Mouse (Mus musculus) forebrain, embryonic 11.5 days (tissue): ENCODE measurements around the gene Pcif1. TPM values are rescaled to one million over a fixed set of nuclear protein-coding genes. Genes with fewer than 3 reads are reported as not detected.
A peak's percentile ranks its signal among the peaks of the same experiment; 100 is the strongest.

Experiments
- ATAC-seq: fragments of 200-750 bp; cut with Nextera tagmentation; replicated peaks from 2 replicates; pipeline ENCODE4 v1.8.0; 2017; ENCODE audit warnings: moderate TSS enrichment; ENCODE audit not compliant: low FRiP score
- DNase-seq: peaks from one replicate; pipeline ENCODE4 v3.0.0-alpha.2; 2017; ENCODE audit warnings: low spot score
- H3K27ac ChIP-seq: fragments of 300-500 bp; sonication (generic); 2 replicates; pipeline ENCODE4 v1.5.1; 2014; ENCODE audit warnings: low read depth, low read length
- H3K27me3 ChIP-seq: fragments of 300-500 bp; sonication (generic); 2 replicates; pipeline ENCODE4 v1.6.1; 2014; ENCODE audit warnings: mild to moderate bottlenecking, low read length, mixed read lengths; ENCODE audit not compliant: control insufficient read depth, insufficient read depth
- H3K36me3 ChIP-seq: fragments of 300-500 bp; sonication (generic); 2 replicates; pipeline ENCODE4 v1.6.1; 2014; ENCODE audit warnings: mild to moderate bottlenecking, low read length, moderate library complexity, mixed read lengths; ENCODE audit not compliant: control insufficient read depth, insufficient read depth
- H3K4me1 ChIP-seq: fragments of 300-500 bp; sonication (generic); replicated peaks from 2 replicates; pipeline ENCODE4 v1.6.1; 2014; ENCODE audit warnings: low read length, mixed read lengths; ENCODE audit not compliant: control insufficient read depth, insufficient read depth
- H3K4me2 ChIP-seq: fragments of 300-500 bp; sonication (generic); 2 replicates; pipeline ENCODE4 v1.6.1; 2014; ENCODE audit warnings: low read depth, mild to moderate bottlenecking, low read length, moderate library complexity, mixed read lengths; ENCODE audit not compliant: severe bottlenecking
- H3K4me3 ChIP-seq: fragments of 300-500 bp; sonication (generic); 2 replicates; pipeline ENCODE4 v1.5.1; 2014; ENCODE audit warnings: low read depth, low read length
- H3K9ac ChIP-seq: fragments of 300-500 bp; sonication (generic); 2 replicates; pipeline ENCODE4 v1.6.1; 2014; ENCODE audit warnings: low read length
- H3K9me3 ChIP-seq: fragments of 300-500 bp; sonication (generic); 2 replicates; pipeline ENCODE4 v1.6.1; 2016; ENCODE audit warnings: low read length, mixed read lengths; ENCODE audit not compliant: control insufficient read depth
- WGBS: fragments of 180-500 bp; shearing (Covaris S2); extraction: QIAGEN DNeasy Blood & Tissue Kit; methylation state at CpG from one replicate; pipeline ENCODE4 v1.1.7; 2014; 5-methylcytosine and 5-hydroxymethylcytosine counted together
- polyA plus RNA-seq: library from polyadenylated mRNA; unstranded; fragments of >200 nt; fragmentation: Nextera tagmentation; extraction: Ambion mirVana; gene quantifications from 2 replicates; pipeline ENCODE4 v1.2.1, GENCODE M21; 2014

Pcif1 gene
- 81.9 and 84.5 TPM in 2 replicates for polyA plus RNA-seq

- under 1% methylated on average over 31 of the region's 40 CpGs for WGBS
- peak within 1 kb of the TSS; percentile 100 for H3K9ac ChIP-seq
- peak within 1 kb of the TSS; percentile 95 for H3K4me3 ChIP-seq
- no peaks in the 10 kb centered on the region for H3K27me3 ChIP-seq
- peak; percentile 98 for DNase-seq
- H3K9me3 ChIP-seq: no peaks in the 10 kb centered on the region
- H3K27ac ChIP-seq: peak within 1 kb of the TSS; percentile 100
- no peaks in the 10 kb centered on the region for H3K36me3 ChIP-seq
- peak within 1 kb of the TSS; percentile 92 for H3K4me2 ChIP-seq
- ATAC-seq: peak; percentile 88
- peaks cover 11% of the 10 kb centered on the region; the same call in 1 of the 2 replicates for H3K4me1 ChIP-seq
These were observed at the start of gene Pcif1 for GRCm38 (mm10) chr2:164879228-164879567. Gene Pcif1 (plus strand): TSS chr2:164879304.

GRCm38 (mm10) chr2:164831029-164831428 lies 48.1 kb upstream of the Pcif1 start:
- Histone ChIP-seq H3K27ac (no peak overlapping the region), H3K9me3 (no peaks in the 10 kb centered on the region), H3K4me1 (peaks cover 6% of the 10 kb centered on the region; the same call in 1 of the 2 replicates), H3K9ac (no peak overlapping the region), H3K4me2 (no peak overlapping the region), H3K36me3 (peaks cover under 1% of the 10 kb centered on the region; the same call in 1 of the 2 replicates), H3K4me3 (no peak overlapping the region), H3K27me3 (no peaks in the 10 kb centered on the region)
- no peak for ATAC-seq
- WGBS: 85% methylated on average over 10 of the region's 10 CpGs
- no peak for DNase-seq

GRCm38 (mm10) chr2:164832032-164832747 lies 46.9 kb upstream of the Pcif1 start:
- H3K4me3 ChIP-seq: peak overlapping the region; percentile 66
- peak overlapping the region; percentile 74 for H3K9ac ChIP-seq
- H3K9me3 ChIP-seq: no peaks in the 10 kb centered on the region
- H3K4me2 ChIP-seq: peak overlapping the region; percentile 100
- no peaks in the 10 kb centered on the region; the same call in 1 of the 2 replicates for H3K36me3 ChIP-seq
- no peak for DNase-seq
- no peaks in the 10 kb centered on the region for H3K27me3 ChIP-seq
- peaks cover 6% of the 10 kb centered on the region; the same call in 1 of the 2 replicates for H3K4me1 ChIP-seq
- WGBS: 65% methylated on average over 16 of the region's 16 CpGs
- no peak for ATAC-seq
- no peak overlapping the region for H3K27ac ChIP-seq

- peaks cover 6% of the 10 kb centered on the region; the same call in 1 of the 2 replicates for H3K4me1 ChIP-seq
- peak within 1 kb of the TSS; percentile 66 for H3K4me3 ChIP-seq
- peak within 1 kb of the TSS; percentile 74 for H3K9ac ChIP-seq
- no peaks in the 10 kb centered on the region for H3K27me3 ChIP-seq
- H3K9me3 ChIP-seq: no peaks in the 10 kb centered on the region
- peak within 1 kb of the TSS; percentile 100 for H3K4me2 ChIP-seq
- H3K36me3 ChIP-seq: no peaks in the 10 kb centered on the region; the same call in 1 of the 2 replicates
- 0 out of 2 replicates have a peak within 1 kb of the TSS, but pooled peaks have one; percentile 15 for H3K27ac ChIP-seq
- DNase-seq (peak; percentile 82), ATAC-seq (peak; percentile 66)
- under 1% methylated on average over 35 of the region's 35 CpGs for WGBS
These were observed 46.3 kb upstream of the Pcif1 start, which contains the start of gene Ctsa for GRCm38 (mm10) chr2:164832748-164833301. Gene Ctsa (plus strand): TSS chr2:164832873.

- WGBS: under 1% methylated on average over 31 of the region's 31 CpGs
- ATAC-seq (peak; percentile 53), DNase-seq (peak; percentile 92)
- H3K4me1 ChIP-seq: peaks cover 6% of the 10 kb centered on the region; the same call in 1 of the 2 replicates
- peak within 1 kb of the TSS; percentile 100 for H3K4me2 ChIP-seq
- H3K36me3 ChIP-seq: no peaks in the 10 kb centered on the region
- no peaks in the 10 kb centered on the region for H3K9me3 ChIP-seq
- H3K27ac ChIP-seq: 0 out of 2 replicates have a peak within 1 kb of the TSS, but pooled peaks have one; percentile 15
- H3K4me3 ChIP-seq: peak within 1 kb of the TSS; percentile 66
- peak within 1 kb of the TSS; percentile 74 for H3K9ac ChIP-seq
- no peaks in the 10 kb centered on the region for H3K27me3 ChIP-seq
These were observed 45.7 kb upstream of the Pcif1 start, which contains the start of gene Neurl2 for GRCm38 (mm10) chr2:164833314-164833959. Gene Neurl2 (minus strand): TSS chr2:164833456.

- Histone ChIP-seq H3K27ac (no peak overlapping the region), H3K4me2 (peak overlapping the region; percentile 100), H3K4me3 (peak overlapping the region; percentile 66), H3K9ac (peak overlapping the region; percentile 74; the same call in 1 of the 2 replicates), H3K4me1 (peaks cover 6% of the 10 kb centered on the region; the same call in 1 of the 2 replicates), H3K36me3 (no peaks in the 10 kb centered on the region), H3K27me3 (no peaks in the 10 kb centered on the region), H3K9me3 (no peaks in the 10 kb centered on the region)
- DNase-seq: no peak
- no peak for ATAC-seq
- WGBS: 48% methylated on average over 8 of the region's 8 CpGs
These were observed 44.6 kb upstream of the Pcif1 start for GRCm38 (mm10) chr2:164834531-164834930.

- no peak overlapping the region for H3K9ac ChIP-seq
- H3K27me3 ChIP-seq: no peaks in the 10 kb centered on the region
- DNase-seq: no peak
- no peaks in the 10 kb centered on the region for H3K36me3 ChIP-seq
- WGBS: 97% methylated on average over 4 of the region's 4 CpGs
- H3K4me3 ChIP-seq: no peak overlapping the region
- no peaks in the 10 kb centered on the region for H3K9me3 ChIP-seq
- peaks cover 6% of the 10 kb centered on the region; the same call in 1 of the 2 replicates for H3K4me1 ChIP-seq
- ATAC-seq: no peak
- no peak overlapping the region for H3K27ac ChIP-seq
- H3K4me2 ChIP-seq: no peak overlapping the region
These were observed 43.9 kb upstream of the Pcif1 start for GRCm38 (mm10) chr2:164835164-164835563.

- Histone ChIP-seq H3K27ac (no peak overlapping the region), H3K4me2 (no peak overlapping the region), H3K4me1 (no peaks in the 10 kb centered on the region), H3K27me3 (no peaks in the 10 kb centered on the region), H3K9me3 (no peaks in the 10 kb centered on the region), H3K36me3 (no peaks in the 10 kb centered on the region; the same call in 1 of the 2 replicates), H3K9ac (no peak overlapping the region), H3K4me3 (no peak overlapping the region)
- 53% methylated on average over 3 of the region's 3 CpGs for WGBS
- DNase-seq: no peak
- no peak for ATAC-seq
These were observed 33.3 kb upstream of the Pcif1 start for GRCm38 (mm10) chr2:164845782-164846181.
